Mouse (Mus musculus): ENCODE data around the gene Gm5129. TPM values are rescaled to one million over a fixed set of nuclear protein-coding genes. Genes with fewer than 3 reads are reported as not detected.

Gm5129 gene
- total RNA-seq, 1 experiment from 2014 or later, result not detected

GRCm38 (mm10) chr5:29725369-29725768 is 10.4 kb downstream of the Gm5129 start:
- no peak for DNase-seq

DNA sequence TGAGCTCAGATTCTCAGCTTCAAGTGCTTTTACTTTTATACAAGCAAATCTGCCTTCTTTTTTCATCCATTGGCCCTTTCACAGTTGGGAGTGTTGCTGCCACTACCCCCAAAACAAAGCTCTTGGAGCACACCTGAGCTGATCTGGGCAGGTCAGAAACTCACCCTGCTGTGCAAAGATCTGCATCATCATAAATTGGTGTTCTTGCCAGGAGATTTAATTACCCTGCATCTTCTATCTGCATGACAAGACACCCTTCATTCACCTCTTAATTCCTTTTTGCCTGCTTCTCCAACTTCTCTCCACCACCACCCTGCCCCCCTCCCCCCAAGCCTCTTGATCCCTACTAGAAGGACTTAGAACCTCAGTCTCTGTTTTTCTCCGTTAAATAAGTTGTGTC is 14.6 kb downstream of the Gm5129 start:
- DNase-seq, result no peak

DNA sequence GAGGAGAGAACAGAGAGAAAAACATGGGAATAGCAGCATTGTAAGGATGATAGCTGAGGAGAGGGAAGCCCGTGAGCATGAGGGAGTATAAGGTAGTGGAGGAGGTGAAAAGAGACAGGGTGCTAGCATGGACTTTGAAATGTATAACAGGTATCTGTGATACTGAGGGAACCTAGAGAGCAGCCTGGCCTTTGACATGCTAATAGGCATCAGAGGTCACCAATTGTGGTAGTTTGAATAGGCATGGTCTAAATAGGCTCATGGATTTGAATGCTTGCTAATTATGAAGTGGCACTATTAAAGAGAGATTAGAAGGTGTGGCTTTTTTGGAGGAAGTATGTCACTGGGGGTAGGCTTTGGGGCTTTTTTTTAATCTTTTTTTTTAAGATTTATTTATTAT is 22.8 kb downstream of the Gm5129 start:
- no peak for DNase-seq

DNA sequence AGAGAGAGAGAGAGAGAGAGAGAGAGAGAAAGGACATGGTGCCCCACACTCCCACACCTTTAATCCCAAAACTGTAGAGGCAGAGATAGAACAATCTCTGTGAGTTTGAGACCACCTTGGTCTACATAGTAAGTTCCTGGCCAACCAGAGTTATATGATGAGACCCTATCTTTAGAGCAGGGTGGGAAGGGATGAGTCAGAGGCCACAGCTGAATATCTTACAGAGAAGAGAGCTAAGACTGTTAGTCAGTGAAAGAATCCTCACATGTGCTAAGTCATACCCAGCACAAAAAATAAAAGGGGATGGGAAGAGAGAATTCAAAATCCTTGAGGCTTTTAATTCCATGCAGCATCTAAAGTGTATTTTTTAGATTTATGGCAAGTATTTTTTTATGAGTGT is 24.1 kb downstream of the Gm5129 start:
- no peak for DNase-seq

- DNase-seq, result no peak
These were observed 27.5 kb downstream of the Gm5129 start for GRCm38 (mm10) chr5:29708258-29708657.

DNA sequence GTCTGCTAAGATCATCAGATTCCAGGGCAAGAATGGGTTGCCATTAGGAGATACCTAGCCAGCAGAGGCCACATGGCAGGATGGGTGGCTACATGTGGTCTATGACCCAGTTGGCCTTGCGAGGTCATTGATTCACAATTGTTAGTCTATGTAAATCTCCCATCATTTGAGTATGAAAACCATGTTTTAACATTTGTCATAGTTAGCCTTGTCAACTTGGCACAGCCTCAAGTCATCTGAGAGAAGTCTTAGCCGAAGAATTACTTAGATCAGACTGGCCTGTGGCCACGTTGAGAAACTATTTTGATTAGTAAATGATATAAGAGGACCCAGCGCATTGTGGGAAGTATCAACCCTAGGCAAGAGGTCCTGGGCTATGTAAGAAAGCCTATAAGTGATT is 28.5 kb downstream of the Gm5129 start:
- DNase-seq, result peak; percentile 16

DNA sequence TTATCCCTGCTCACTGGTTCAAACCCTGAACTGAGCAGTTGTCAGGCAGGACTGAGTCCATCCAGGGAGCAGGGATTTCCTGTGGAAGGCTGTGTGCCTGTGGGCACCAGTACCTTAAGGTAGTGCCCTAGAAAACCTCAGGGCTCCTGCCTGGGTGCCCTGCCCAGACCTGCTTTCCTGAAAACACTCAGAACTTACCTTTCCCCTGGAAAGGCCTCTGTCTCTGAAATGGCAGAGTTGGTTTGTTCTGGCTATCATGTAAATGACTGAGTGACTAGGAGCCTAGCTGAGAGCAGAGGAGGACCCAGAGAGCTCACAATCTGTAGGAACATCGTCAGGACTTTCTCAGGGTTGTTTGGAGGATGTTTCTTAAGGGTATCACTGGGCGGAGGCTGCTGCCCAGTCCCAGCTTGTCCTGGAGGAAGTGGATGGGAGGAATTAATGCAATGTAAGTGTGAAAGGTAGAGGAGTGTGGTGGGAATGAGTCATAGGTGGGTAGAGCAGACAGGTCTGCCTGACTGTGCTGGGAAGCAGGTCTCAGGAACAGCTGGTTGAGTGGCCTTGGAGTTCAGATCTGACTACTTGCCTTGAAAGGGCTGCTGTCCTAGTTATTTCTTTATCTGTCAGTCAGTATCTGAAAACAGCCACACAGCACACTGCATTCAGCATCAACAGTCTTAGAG is 36.1 kb downstream of the Gm5129 start:
- DNase-seq, result no peak

DNA sequence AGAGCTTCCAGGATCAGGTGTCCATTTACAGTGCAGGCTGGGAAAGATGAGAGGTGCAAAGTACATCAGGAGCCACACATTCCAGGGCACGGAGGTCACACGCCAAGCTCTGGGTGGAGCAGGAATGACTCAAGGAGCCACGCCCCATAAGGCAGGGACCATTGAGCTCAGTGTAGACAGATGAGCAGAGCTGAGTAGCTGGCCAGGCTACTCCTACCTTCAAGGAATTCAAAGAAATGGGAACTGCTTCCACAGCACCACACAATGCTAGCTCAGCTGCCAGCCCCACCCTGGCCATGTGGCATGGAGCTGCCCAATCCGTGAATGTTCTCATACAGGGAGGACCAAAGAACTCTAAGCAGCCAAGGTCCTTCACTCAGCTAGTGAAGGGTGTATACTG is 37.2 kb downstream of the Gm5129 start:
- no peak for DNase-seq

DNA sequence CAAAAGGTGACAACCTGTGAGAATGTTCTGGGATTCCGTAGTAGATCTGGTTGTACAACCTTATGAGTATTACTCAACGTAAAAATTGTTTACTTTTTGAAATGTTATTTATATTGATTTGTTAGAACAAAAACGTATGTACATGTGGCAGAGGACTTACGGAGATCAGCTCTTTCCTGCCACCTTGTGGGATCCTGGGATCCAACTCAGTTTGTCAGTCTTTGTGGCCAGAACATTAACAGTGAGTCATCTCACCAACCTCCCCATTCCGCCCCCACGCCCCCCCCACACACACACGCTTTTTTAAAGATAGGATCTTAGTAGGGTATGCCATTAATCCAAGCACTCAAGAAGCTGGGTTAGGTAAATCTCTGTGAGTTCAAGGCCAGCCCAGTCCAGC is 47.4 kb downstream of the Gm5129 start:
- peak; percentile 15 for DNase-seq

DNA sequence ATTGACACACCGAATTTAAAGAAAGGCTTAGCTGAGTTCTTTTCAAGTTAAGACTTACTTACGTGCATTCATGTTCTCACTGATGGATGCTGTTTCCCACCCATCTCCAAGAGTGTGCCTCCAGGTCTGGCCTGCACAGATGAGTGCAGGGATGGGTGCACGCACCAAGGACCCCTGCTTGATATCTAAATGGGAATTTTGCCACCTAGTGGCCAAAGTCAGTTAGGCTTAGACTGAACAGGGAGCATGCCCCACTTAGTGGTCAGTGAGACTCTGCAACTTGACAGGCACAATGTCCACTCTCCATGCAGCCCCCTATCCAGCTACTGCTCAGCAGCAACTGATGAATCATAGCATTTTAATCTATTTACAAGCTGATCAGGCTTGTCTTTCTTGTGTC is 48.1 kb downstream of the Gm5129 start:
- DNase-seq, result peak; percentile 48

Other genes with a start within 250 kb of the Gm5129 start
- gene Ube3c, start 166.7 kb downstream of the Gm5129 start, total RNA-seq (2021), result 48.1 and 50.0 TPM in 2 replicates
- gene Dnajb6, start 248 bp downstream of the Gm5129 start, total RNA-seq (2021), result 126 and 133 TPM in 2 replicates